Mouse (Mus musculus) small intestine, adult 2 months (tissue): ENCODE results near the gene Cybb. TPM values are rescaled to one million over a fixed set of nuclear protein-coding genes. Genes with fewer than 3 reads are reported as not detected.
A peak's percentile ranks its signal among the peaks of the same experiment; 100 is the strongest.
"Not testable (repeated sequence)": the region's sequence is repeated elsewhere in the genome, so short reads cannot be mapped to it uniquely, and the experiment has no call there.

Experiments
- H3K27ac ChIP-seq: fragments of 200-500 bp; 2 replicates; pipeline ENCODE4 v1.5.1; 2012; ENCODE audit warnings: low read depth, low read length, control low read depth, inconsistent platforms; ENCODE audit not compliant: insufficient read depth
- H3K27me3 ChIP-seq: fragments of 200-500 bp; 2 replicates; pipeline ENCODE4 v1.6.1; 2012; ENCODE audit warnings: mild to moderate bottlenecking, moderate library complexity, low read length, inconsistent platforms; ENCODE audit not compliant: control insufficient read depth, insufficient read depth
- H3K36me3 ChIP-seq: fragments of 200-500 bp; 2 replicates; pipeline ENCODE4 v1.6.1; 2012; ENCODE audit warnings: mild to moderate bottlenecking, low read length, control low read depth, inconsistent platforms; ENCODE audit not compliant: control insufficient read depth, insufficient read depth
- H3K4me1 ChIP-seq: fragments of 200-500 bp; 2 replicates; pipeline ENCODE4 v1.6.1; 2012; ENCODE audit warnings: low read length, inconsistent platforms, mixed read lengths; ENCODE audit not compliant: control insufficient read depth, insufficient read depth, insufficient read length
- H3K4me3 ChIP-seq: fragments of 200-500 bp; 2 replicates; pipeline ENCODE4 v1.5.1; 2012; ENCODE audit warnings: low read depth, mild to moderate bottlenecking, control low read depth, inconsistent platforms, low read length, moderate library complexity
- CTCF ChIP-seq: fragments of 200-500 bp; IDR thresholded peaks from 2 replicates; pipeline ENCODE4 v1.5.1; 2012; ENCODE audit warnings: low read depth, mild to moderate bottlenecking, control low read depth, inconsistent platforms, low read length, moderate library complexity, mixed read lengths; ENCODE audit not compliant: insufficient replicate concordance, insufficient read length; ENCODE audit errors: extremely low read depth
- POLR2A ChIP-seq: fragments of 200-500 bp; IDR thresholded peaks from 2 replicates; pipeline ENCODE4 v1.6.1; 2012; ENCODE audit warnings: low read depth, mild to moderate bottlenecking, control low read depth, inconsistent platforms, low read length, moderate library complexity
- WGBS: fragments of 180-500 bp; shearing (Covaris S2); methylation state at CpG from one replicate; pipeline ENCODE4 v1.1.7; 2018; 5-methylcytosine and 5-hydroxymethylcytosine counted together
- polyA plus RNA-seq: library from polyadenylated mRNA; depleted of rRNA; stranded (reverse); fragments of >200 nt; gene quantifications from 2 replicates; pipeline ENCODE4 v1.2.3, GENCODE M21; 2012; rRNA removed

Cybb gene
- polyA plus RNA-seq, result 0.51 and 0.75 TPM in 2 replicates

- H3K27ac ChIP-seq, result no peak within 1 kb of the TSS
- H3K36me3 ChIP-seq, result no peaks in the 10 kb centered on the region
- H3K4me1 ChIP-seq, result no peaks in the 10 kb centered on the region
- TF ChIP-seq POLR2A (no peak), CTCF (no peak)
- WGBS, result 84% methylated on average over 4 of the region's 4 CpGs
- H3K4me3 ChIP-seq, result no peak within 1 kb of the TSS
- no peaks in the 10 kb centered on the region for H3K27me3 ChIP-seq
Observed at GRCm38 (mm10) chrX:9487671-9488070, at the start of gene Cybb. Gene Cybb (minus strand): TSS chrX:9487771.

- TF ChIP-seq POLR2A, result no peak
- TF ChIP-seq CTCF, result no peak
- Histone ChIP-seq H3K27ac (no peak overlapping the region), H3K4me3 (no peak overlapping the region), H3K36me3 (no peaks in the 10 kb centered on the region), H3K27me3 (no peaks in the 10 kb centered on the region), H3K4me1 (no peaks in the 10 kb centered on the region)
- 83% methylated on average over 3 of the region's 3 CpGs for WGBS
Observed at GRCm38 (mm10) chrX:9536881-9537280, 49.3 kb upstream of the Cybb start.

GRCm38 (mm10) chrX:9519969-9520368 is 32.4 kb upstream of the Cybb start:
- TF ChIP-seq CTCF, result peak; percentile 28; the same call in 1 of the 2 replicates
- not testable (repeated sequence) for H3K4me3 ChIP-seq, H3K27me3 ChIP-seq, H3K36me3 ChIP-seq, H3K27ac ChIP-seq, H3K4me1 ChIP-seq
- 6% methylated on average over 2 of the region's 2 CpGs for WGBS

- H3K4me3 ChIP-seq, H3K27me3 ChIP-seq, H3K36me3 ChIP-seq, H3K27ac ChIP-seq, H3K4me1 ChIP-seq: not testable (repeated sequence)
Observed at GRCm38 (mm10) chrX:9517531-9517930, 30.0 kb upstream of the Cybb start.

- not testable (repeated sequence) for H3K4me1 ChIP-seq, H3K27me3 ChIP-seq, H3K4me3 ChIP-seq, H3K27ac ChIP-seq, H3K36me3 ChIP-seq
- 75% methylated on average over 6 of the region's 6 CpGs for WGBS
Observed at GRCm38 (mm10) chrX:9475036-9475435, 12.5 kb downstream of the Cybb start.

GRCm38 (mm10) chrX:9474440-9474839 is 13.1 kb downstream of the Cybb start:
- H3K27me3 ChIP-seq, result no peaks in the 10 kb centered on the region
- no peak for TF ChIP-seq CTCF
- TF ChIP-seq POLR2A, result no peak
- no peak overlapping the region for H3K4me3 ChIP-seq
- H3K4me1 ChIP-seq, result no peaks in the 10 kb centered on the region
- H3K27ac ChIP-seq, result no peak overlapping the region
- H3K36me3 ChIP-seq, result no peaks in the 10 kb centered on the region

GRCm38 (mm10) chrX:9473768-9474167 is 13.8 kb downstream of the Cybb start:
- Histone ChIP-seq H3K27me3 (no peaks in the 10 kb centered on the region), H3K4me3 (no peak overlapping the region), H3K36me3 (no peaks in the 10 kb centered on the region), H3K27ac (no peak overlapping the region), H3K4me1 (no peaks in the 10 kb centered on the region)
- WGBS, result 68% methylated on average over 2 of the region's 2 CpGs
- TF ChIP-seq POLR2A, result no peak
- no peak for TF ChIP-seq CTCF

GRCm38 (mm10) chrX:9470811-9471388 is 16.7 kb downstream of the Cybb start:
- Histone ChIP-seq H3K27ac (no peak overlapping the region), H3K4me3 (no peak overlapping the region), H3K27me3 (no peaks in the 10 kb centered on the region), H3K36me3 (no peaks in the 10 kb centered on the region), H3K4me1 (no peaks in the 10 kb centered on the region)
- TF ChIP-seq CTCF, result no peak
- TF ChIP-seq POLR2A, result no peak
- 40% methylated on average over 3 of the region's 3 CpGs for WGBS
